Mouse (Mus musculus): ENCODE data around the gene Slc24a4.

The Slc24a4 gene

DNA sequence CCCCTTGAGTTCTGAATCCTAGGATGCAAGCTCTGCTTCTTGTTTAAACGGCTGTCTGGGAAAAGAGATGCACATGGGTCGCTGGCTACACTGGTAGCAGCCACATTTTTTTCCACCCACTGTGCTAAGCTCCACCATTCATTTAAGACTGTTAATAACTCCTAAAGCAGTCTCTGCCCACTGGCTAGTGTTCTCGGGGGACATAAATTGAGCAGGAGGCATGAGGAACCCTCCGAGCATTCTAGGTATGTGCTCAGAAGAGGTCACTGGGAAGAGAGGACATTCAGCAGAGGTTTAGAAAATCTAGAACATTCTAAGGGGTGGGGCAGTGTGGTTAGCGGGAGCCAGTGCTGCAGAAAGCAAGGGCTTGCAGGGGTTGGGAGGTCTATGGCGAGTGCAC lies 156.8 kb downstream of the Slc24a4 start:
- DNase-seq (ENCODE audit: low read depth) = no peak

DNA sequence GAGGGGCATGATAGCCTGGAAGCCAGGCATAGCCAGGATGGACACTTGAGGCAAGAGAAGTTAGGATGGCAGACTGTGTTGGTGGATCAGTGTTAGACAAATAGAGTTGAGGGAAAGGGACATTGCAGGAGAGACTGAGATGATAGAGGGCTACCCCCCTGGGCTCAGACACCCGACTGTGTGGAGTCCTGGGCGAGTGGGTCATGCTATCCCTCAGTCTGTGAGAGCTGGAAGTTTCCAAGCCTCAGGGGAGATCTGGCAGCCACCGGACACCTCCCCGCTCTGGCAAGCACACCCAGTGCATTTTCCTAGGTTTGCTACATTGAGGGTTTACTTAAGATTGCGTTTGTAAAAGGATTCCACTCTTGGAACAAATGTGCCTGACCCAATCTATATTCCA lies 157.2 kb downstream of the Slc24a4 start:
- DNase-seq (ENCODE audit: low read depth) = no peak

DNA sequence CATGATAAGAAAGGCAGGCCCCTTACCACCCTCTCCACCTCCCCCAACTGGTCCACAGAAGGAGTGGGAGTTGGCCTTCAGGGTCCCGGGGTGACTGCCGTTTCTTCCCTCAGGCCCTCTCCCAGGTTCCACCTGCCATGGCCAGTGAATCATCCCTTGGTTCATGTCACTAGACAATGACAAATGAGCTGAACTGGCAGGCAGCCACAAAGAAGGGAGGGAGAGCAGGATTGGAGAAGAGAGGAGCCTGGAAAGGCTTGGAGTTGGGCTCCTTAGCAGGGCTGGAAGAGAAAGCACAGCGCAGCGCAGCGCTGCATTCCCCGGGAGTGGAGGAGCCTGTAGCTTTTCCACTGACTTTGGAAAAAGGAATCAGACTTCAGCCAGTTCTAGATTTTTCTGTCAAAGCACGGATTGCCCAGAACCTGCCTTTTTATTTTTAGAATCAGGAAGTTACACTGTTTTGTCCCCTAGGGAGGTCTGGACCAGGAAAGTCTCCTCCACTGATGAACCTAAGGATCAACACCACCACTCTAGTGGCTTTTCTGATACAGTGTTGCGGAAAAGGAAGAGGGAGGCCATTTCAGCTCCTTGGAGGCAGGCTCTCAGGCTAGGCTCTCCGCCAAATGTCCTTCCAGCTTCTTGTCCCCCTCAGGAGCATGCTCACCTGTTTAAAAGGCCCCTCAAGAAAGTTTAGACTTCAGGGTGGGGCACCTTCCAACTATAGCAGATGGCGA lies 158.3 kb downstream of the Slc24a4 start:
- no peak for DNase-seq (ENCODE audit: low read depth)

DNA sequence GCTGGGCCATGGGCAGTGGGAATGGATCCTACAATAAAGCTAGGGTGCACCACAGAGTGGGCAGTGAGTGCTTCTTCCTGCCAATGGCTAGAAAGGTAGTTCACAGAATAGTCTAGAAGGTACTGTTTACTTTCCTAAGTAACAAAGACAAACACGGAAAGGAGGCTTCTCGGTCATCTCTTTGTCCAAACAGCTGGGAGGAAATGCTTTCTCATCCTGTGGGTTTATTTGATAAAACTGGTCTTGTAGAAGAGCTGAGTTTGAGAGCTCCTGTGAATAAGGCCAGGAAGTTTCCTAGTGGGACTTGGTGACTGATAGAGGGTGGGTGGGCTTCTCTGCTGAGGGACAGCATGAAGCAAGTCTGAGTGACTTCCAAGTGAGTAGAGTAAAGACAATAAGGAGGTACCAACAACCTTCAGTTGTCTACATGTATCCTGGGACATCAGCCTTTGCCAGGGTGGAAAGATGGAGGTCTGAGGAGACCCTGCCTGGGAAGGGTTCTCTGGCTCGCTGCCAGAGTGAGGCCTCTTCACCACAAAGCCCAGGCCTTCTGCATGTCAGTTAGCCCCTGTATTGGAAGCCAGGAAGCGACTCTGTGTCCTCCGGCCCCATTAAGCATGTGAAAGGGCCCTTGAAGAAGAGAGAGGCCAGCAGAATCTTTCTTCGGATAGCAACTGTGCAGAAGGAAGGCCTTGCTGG lies 159.5 kb downstream of the Slc24a4 start:
- DNase-seq (ENCODE audit: low read depth) = no peak

DNA sequence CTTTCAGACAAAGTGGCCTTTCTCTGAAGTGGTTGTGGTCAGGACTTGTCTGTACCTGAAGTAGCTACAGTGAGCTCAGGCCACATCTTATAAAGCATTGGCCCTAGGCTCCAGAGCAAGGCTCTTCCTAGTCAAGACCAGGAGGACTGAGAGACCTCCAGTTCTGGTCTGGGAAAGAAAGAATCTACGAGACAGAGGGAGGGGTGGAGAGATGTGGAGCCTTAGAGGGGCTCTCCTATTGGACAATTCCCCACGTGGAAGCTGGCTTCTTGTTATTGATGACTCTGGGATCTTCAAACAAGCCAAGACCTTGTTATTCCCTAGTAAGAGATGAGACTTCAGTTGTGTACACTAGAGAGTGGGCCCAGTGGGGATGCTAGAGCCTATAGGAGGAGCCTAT lies 160.3 kb downstream of the Slc24a4 start:
- DNase-seq (ENCODE audit: low read depth) = no peak

DNA sequence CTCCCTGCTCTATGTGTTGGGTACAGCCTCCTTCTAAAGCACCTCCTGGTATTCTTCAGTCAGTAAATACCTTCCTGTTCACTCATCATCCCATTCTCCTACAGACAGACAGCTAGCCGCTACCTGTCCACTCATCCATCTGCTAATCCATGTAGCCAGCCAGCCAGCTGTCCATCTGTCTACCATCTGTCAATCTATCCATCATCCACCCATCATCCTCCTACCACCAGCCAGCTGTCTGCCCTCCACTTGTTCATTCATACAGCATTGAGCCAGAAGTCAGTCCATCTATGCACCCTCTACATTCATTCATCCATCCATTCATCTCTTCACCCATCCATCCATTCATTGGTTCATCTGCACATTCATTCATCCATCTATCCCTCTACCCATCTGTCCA lies 161.0 kb downstream of the Slc24a4 start:
- DNase-seq (ENCODE audit: low read depth) = no peak

DNA sequence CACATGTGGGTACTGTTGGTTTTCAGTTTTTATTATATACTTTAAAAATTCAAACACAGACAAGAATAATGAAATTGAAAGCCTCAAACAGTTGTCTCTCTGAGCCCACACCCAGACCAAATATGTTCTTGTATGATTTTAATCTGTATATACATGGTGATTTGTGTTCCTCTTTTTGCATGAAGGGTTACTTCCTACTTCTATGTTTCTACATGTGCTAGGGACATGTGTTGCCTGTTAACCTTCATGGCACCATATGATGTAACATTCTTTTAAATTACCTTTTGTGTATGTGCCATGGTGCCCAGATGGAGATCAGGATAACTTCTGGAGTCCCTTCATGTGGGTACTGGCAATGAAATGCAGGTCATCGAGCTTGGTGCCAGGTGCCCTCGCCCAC lies 162.1 kb downstream of the Slc24a4 start:
- no peak for DNase-seq (ENCODE audit: low read depth)

DNA sequence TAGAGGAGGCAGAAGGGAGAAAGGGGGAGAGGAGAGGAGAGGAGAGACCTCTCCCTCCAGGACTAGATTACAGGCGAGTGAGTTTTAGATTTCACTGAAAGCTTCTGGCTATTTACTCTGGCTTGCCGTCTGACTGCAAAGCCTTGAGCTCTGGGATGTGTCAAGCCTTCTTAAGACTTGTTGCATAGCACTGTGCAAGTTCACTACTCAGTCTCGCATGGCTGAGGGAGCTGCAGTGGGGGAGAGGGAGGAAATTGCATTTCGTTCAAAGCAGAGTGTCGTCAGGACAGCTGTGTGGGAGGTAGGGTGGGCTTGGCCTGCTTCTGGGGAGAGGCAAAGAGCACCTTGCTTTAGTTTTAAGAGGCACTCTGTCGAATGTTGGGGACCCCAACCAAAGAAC lies 163.2 kb downstream of the Slc24a4 start:
- no peak for DNase-seq (ENCODE audit: low read depth)

DNA sequence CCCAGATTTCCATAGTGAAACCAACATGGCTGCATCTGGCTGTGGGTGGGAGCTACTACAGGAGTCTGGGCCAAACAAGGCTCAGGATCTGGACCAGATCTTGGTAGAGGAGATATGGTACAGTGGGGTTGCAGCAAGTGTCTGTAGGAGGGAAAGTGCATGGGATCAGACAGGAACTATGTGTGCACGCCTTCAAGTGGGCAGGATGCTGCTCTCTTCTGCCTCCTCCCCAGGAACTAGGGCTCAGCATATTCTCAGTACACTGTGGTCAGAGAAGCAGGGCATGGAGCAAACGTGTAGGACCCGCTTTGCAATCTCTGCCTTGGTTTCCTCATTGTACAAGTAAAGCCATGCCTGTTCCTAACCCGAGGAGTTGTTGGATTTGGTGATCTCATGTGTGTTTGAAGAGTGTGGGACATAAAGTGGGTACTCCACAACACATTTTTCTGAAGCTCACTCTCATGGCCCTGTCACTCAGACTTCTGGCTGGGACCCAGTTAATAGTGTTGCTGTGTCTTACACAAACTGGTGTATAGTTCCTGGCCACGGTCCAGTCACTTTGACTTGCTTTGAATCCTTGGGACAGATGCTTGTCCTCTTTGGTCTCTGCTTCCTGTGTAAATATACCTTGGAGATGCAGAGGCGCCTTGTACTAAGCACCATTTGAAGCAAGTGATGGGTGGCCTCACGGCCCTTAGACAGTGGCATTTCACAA lies 164.1 kb downstream of the Slc24a4 start:
- no peak for DNase-seq (ENCODE audit: low read depth)

DNA sequence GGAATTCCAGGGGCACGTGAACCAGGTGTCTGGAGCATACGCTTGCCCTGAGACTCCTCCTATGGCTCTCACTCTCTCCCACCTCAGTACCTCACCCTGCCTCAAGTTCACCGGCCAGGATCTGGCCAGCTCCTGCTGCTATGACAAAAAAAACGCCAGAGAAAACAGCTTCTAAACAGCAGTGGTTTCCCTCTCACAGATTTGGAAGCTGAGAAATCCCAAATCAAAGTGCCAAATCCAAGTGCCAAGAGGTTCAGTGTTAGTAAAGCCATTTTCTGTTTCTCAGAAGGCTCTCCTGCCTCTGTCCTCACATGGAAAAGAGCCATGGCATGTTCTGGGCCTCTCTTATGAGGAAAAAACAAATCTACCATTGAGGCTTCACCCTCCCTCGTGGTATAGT lies 166.1 kb downstream of the Slc24a4 start:
- no peak for DNase-seq (ENCODE audit: low read depth)

DNA sequence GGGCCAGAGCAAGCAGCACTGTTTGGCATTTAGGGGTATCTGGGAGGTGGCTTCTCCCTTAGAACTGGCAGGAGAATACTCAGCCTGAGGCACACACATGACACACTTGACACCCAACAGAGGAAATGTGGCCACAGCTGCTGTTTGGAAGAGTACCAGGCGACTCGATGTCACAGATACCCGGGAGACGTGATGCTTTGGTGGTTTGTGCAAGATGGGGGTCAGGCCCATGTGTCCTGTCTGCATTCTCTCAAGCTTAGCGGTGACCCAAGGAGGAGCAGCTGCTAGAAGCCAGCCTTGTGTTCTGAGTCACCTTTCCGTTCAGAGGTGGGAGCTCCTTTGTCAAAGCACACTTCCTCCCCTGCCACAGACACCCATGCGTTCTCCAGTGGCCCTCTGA lies 166.7 kb downstream of the Slc24a4 start:
- no peak for DNase-seq (ENCODE audit: low read depth)

DNA sequence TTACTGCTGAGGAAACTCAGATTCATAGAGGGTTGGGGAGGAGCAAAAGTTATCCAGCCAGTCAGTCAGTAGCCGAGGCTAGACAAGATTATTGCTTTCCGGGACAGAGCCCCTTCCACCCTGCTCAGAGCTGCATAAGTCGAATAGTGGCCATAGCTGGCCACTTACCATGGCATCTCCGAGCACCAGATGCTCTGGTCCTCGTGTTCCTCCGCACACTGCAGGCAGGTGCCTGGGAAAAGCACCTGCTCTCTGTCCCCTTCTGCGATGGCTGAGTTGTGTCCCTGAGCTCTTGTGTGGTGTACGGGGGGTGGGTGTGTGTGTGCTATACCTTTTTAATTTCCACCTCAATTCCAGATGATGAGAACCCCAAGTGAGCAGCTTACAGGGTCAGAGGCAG lies 167.1 kb downstream of the Slc24a4 start:
- no peak for DNase-seq (ENCODE audit: low read depth)

DNA sequence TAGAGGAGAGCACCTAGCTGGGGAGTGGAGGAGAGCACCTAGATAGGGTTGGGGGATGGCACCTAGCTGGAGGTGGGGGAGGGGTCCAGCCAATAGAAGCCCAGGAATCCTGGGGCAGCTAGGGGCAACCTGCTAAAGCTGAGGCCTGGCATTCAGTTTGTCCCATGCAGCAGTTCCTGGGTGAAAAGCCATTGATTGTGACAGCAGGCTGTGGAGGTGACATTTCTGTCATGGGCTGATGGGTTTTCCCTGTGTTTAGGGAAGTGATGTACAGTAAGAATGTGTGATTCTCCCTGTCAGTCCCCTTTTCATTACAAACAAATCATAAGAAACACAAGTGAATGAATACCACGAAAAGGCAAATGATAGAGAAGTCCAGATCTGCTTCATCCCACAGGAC lies 167.8 kb downstream of the Slc24a4 start:
- DNase-seq (ENCODE audit: low read depth) = no peak

DNA sequence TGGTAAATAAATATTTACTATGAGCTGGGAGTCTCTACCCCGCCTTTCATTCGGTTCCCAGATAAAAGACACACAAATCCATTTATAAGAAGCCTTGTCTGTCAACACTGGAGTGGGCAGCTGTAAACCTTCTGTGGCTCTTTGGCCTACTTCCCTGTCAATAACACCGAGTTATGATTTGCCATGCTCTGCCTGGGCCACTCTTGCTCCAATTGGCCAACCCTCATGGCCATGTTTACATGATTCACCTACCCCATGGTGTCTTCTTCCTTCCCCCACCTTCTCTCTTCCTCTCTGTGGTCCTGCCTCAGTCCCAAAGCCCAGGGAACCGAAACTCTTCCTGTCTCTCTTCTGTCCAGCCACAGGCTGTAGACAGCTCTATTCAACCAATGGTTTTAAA lies 168.4 kb downstream of the Slc24a4 start:
- no peak for DNase-seq (ENCODE audit: low read depth)

DNA sequence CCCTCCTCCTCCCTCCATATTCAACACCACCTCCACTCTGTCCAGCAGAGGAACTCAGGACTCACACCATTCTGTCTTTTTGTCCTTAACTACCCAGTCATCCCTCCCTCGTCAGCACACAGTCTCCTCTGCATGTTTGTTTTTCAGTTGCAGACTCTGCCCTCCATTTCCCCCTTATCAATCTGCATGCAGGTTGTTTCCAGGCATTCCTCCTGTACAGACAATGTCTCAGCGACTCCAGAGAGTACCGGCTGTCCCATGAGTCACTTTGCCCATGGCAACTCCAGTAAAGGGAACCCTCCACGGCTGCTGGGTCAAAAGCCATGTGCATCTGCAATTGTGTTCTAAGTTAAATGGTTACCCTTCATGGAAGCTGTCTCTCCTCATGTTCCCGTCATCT lies 170.7 kb downstream of the Slc24a4 start:
- no peak for DNase-seq (ENCODE audit: low read depth)

DNA sequence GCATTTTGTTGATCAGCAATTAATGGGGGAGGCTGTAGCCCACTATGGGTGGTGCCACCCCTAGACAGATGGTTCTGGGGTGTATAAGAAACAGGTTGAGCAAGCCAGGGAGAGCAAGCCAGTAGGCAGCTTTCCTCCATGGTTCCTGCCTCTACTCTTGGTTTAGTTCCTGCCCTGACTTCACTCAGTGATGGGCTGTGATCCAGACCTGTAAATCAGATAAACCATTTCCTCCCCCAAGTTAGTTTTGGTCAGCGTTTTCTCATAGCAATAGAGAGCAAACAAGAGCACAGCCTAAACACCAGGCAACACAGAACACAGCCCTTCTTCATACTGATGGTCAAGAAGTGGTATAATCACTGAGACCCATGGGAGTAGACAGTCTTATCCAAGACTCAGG lies 173.1 kb downstream of the Slc24a4 start:
- no peak for DNase-seq (ENCODE audit: low read depth)

DNA sequence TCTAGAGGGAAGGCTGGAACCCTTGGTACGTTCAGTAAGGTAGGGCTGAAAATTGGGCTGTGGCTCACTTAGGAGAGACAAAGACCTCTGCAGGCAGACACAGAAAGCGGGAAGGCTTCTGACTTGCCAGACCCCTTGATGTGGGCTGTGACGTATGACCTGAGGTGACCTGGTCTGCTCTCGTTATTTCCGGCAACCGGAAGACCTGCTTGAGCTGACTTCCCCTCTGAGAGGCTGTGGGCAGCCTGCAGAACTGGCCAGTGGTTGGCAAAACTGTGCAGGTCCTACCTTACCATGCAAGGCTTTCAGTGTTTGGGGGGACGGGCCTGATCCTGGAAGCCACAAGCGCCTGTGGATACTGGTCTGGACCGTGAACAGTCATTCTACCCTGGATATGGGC lies 173.8 kb downstream of the Slc24a4 start:
- DNase-seq (ENCODE audit: low read depth) = no peak

DNA sequence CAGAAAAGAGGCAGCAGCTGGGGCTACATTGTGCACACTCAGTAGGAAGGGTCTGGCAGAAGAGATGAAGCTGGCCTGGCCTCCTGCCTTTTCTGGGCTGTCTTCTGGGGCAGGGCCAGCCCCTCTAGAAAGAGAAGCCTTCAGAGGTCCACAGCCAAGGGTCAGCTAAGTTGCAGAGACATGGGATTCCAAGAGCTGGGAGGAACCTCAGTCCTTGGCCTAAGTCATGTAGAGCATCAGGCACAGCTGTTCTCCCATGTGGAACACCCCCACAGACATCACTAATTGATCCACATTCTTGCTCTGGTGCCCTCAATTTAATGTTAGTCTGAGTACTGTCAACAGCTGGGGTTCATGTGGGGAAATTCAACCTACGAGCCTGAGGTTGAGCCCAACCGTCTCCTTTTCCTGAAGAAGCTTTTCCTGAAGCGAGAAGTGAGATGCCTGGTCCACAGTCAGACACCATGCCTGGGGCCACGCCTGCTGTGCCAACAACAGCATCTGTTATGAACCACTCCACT lies 174.4 kb downstream of the Slc24a4 start:
- DNase-seq (ENCODE audit: low read depth) = no peak

DNA sequence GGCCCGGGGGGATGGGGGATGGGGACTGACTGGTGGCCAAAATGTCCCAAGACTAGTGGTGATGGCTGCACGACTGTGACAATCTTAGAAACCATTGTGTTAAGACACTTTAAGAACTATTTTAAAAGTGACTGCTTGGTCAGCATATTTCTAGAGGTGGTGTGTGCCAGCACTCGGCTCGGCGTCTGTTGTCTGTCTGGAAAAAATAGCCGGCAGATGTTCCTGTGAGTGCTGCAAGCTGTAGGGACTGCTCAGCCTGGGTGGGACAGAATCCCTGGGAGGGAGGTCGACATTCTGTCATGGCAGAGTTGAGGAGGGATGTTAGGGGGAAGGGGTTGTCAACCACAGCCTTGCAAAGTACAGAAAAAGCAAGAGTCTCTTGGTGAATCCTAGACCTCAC lies 175.3 kb downstream of the Slc24a4 start:
- no peak for DNase-seq (ENCODE audit: low read depth)

DNA sequence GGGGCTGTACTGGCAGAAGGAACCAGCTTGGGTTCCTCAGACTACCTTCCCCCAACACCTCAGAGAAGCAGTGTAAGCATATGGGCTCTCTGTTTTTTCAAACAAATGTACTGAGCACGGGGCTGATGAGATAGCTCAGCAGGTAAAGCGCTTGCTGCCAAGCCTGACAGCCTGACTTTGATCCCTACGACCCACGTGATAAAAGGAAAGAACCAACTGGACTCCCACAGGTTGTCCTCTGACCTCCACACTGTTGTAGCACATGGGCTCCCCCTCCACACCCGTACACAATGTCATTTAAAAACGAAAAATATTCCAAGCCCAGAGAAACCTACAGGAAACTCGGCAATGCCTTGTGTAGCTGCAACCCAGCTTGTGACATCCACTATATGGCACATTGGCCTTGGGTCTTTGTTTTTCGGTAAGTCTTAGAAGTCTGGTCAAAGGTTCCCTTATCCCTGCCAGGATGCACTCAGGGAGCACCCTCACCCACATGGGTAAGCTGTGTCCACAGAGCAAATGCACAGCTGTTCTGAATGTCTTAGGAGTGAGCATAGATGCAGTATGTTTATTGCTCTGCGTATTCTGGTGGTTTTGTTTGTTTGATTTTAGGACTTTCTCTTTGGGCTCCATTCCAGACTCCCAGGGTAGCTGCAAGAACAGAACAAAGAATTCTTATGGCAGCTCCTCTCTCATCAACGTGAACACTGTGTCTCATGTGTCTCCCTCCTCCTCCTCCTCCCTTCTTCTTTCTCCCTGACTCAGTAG lies 176.7 kb downstream of the Slc24a4 start:
- DNase-seq (ENCODE audit: low read depth) = no peak

DNA sequence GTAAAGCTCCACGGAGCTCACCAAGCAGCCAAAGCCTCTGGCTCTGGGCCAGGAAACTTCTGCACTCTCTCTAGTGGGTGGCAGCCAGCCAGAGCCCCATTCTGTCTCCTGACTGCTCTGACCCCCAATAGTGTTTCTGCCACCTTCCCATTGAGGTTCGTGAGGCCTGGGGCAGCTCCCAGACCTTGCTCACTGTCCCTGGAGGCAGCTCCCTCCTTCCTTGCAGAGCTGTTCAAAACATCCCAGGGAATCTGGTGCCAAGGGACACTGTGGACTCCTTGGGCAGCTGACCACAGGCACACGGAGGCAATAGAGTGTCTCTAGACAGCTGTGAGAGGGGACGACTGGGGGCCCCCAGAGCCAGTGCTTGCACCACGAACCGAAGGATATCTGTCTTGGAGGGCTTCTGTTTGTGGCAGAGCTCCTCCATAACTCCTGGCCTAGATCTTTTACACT lies 179.5 kb downstream of the Slc24a4 start:
- no peak for DNase-seq (ENCODE audit: low read depth)

DNA sequence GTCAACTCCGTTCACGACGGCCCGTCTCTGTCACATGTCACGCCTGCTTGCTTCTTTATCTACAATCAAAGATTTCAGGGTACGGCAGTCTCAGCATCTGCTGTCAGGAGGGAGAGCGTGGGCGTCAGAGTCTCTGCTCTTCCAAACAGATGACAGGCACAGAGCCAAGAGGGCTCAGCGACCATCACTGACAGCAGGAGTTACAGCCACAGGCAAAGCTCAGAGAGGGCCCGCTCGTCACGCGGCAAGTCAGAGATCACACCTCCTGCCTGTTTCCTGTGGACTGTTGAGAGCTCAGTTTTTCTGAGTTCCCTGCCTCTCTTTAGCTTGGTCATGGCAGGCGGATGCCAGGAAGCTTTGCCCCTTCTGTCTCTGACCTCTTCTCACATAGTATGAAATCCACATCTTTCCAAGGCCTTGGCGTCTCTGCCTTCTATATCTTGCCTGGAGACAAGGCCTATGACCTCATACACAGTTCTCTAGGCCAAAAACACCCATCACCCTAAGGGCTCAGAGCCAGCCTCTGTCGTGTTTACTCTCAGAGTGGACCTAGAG lies 180.0 kb downstream of the Slc24a4 start:
- DNase-seq (ENCODE audit: low read depth) = no peak

Measured in c-Kit-positive CD71-negative TER-119-negative erythroid progenitor cells, embryonic 14.5 days (primary cell).